Mouse (Mus musculus) bone marrow, adult 2 months (tissue): Measurements from ENCODE around the gene Phgr1.

Experiments
- CTCF ChIP-seq: fragments of 200-500 bp; IDR thresholded peaks from 2 replicates; pipeline ENCODE4 v1.5.1; 2011; ENCODE audit warnings: low read length, control low read depth; ENCODE audit not compliant: control insufficient read depth, insufficient read depth
- POLR2A ChIP-seq: fragments of 200-500 bp; IDR thresholded peaks from 2 replicates; pipeline ENCODE4 v1.6.1; 2011; ENCODE audit warnings: low read depth, mild to moderate bottlenecking, control low read depth, low read length, borderline replicate concordance; ENCODE audit not compliant: control insufficient read depth

DNA sequence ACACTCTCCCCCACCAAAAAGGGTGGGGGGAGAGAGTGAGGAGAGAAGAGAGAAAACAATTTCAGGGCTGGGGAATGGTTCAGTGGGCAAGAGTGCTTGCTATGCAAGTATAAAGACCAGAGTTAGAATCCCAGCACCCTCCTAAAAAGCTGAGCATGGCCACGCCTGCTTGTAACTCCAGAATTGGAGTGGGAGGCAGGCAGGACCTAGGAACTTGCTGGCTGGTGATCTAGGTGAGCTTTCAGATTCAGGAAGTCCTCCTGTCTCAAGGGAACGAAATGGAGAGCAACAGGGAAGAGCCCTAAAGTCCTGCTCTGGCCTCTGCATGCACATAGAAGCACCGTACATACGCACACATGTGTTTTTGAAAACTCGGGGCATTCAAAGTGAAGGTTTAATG lies 50.2 kb downstream of the Phgr1 start:
- TF ChIP-seq POLR2A (no peak), CTCF (no peak)
